Mouse (Mus musculus): Measurements from ENCODE around the gene Gpkow. TPM values are rescaled to one million over a fixed set of nuclear protein-coding genes. Genes with fewer than 3 reads are reported as not detected.
A peak's percentile ranks its signal among the peaks of the same experiment; 100 is the strongest.
"Not testable (repeated sequence)": the region's sequence is repeated elsewhere in the genome, so short reads cannot be mapped to it uniquely, and the experiment has no call there.

Gpkow gene
- total RNA-seq, 2 experiments from 2014 or later = 33.8 to 34.2 TPM

GRCm38 (mm10) chrX:7743470-7743869, 46.5 kb downstream of the Gpkow start:
- no peak for DNase-seq (ENCODE audit: low spot score in 2 of 2)

GRCm38 (mm10) chrX:7744940-7745339, 48.0 kb downstream of the Gpkow start:
- DNase-seq (ENCODE audit: low spot score in 2 of 2) = no peak

- DNase-seq (ENCODE audit: low spot score in 2 of 2) = no peak
Measured at GRCm38 (mm10) chrX:7745429-7745828, 48.5 kb downstream of the Gpkow start.

- peak; percentile 68 to 70 for DNase-seq (ENCODE audit: low spot score in 2 of 2)
Measured at GRCm38 (mm10) chrX:7750432-7751116, 53.6 kb downstream of the Gpkow start, which contains the start of gene Ccdc120. Ccdc120 (minus strand) TSS chrX:7750905.

- DNase-seq (ENCODE audit: low spot score in 2 of 2) = not testable (repeated sequence)
Measured at GRCm38 (mm10) chrX:7753627-7754026, 56.7 kb downstream of the Gpkow start.

Other genes starting within 250 kb of the Gpkow start
- not detected for gene Foxp3, start 123.5 kb upstream of the Gpkow start, total RNA-seq (2021)
- 10 to 100 TPM; 20.3 to 29.1 TPM for gene Ppp1r3f, start 122.8 kb upstream of the Gpkow start, total RNA-seq (2021)
- gene Ccdc22, start 91.6 kb upstream of the Gpkow start, total RNA-seq (2021) = 10 to 100 TPM; 29.0 to 34.2 TPM
- gene Cacna1f, start 90.0 kb upstream of the Gpkow start, total RNA-seq (2021) = under 1 TPM in 1 of 2 experiments, not detected in 1; 0.33 TPM
- gene Syp, start 58.7 kb upstream of the Gpkow start, total RNA-seq (2021) = 1,000 to 10,000 TPM; 1,889 to 1,992 TPM
- gene Prickle3, start 39.9 kb upstream of the Gpkow start, total RNA-seq (2021) = 1 to 10 TPM; 1.9 to 2.5 TPM
- gene Plp2, start 25.7 kb upstream of the Gpkow start, total RNA-seq (2021) = 10 to 100 TPM in 1 of 2 experiments, 1 to 10 TPM in 1; 8.8 to 11.1 TPM
- gene Magix, start 15.9 kb upstream of the Gpkow start, total RNA-seq (2021) = under 1 TPM; 0.19 to 0.44 TPM
- gene Wdr45, start 17.2 kb downstream of the Gpkow start, total RNA-seq (2021) = 10 to 100 TPM; 55.8 to 56.1 TPM
- gene Gm45208, start 25.1 kb downstream of the Gpkow start, total RNA-seq (2021) = 1 to 10 TPM in 1 of 2 experiments, not detected in 1; 1.6 TPM
- gene Praf2, start 31.3 kb downstream of the Gpkow start, total RNA-seq (2021) = 10 to 100 TPM; 96.0 to 98.1 TPM
- 10 to 100 TPM; 26.7 to 29.7 TPM for gene Ccdc120, start 53.8 kb downstream of the Gpkow start, total RNA-seq (2021)
- gene Tfe3, start 65.4 kb downstream of the Gpkow start, total RNA-seq (2021) = 10 to 100 TPM; 34.2 to 35.2 TPM
- 100 to 1,000 TPM in 1 of 2 experiments, 10 to 100 TPM in 1; 99.1 to 103 TPM for gene Gripap1, start 92.6 kb downstream of the Gpkow start, total RNA-seq (2021)
- 1 to 10 TPM; 8.4 to 9.6 TPM for gene Kcnd1, start 125.2 kb downstream of the Gpkow start, total RNA-seq (2021)
- gene Otud5, start 144.2 kb downstream of the Gpkow start, total RNA-seq (2021) = 10 to 100 TPM; 81.4 to 83.2 TPM
- gene Pim2, start 181.1 kb downstream of the Gpkow start, total RNA-seq (2021) = 10 to 100 TPM; 49.5 to 52.9 TPM
- gene Slc35a2, start 186.9 kb downstream of the Gpkow start, total RNA-seq (2021) = 10 to 100 TPM; 34.5 to 38.2 TPM
- 10 to 100 TPM; 91.8 to 98.4 TPM for gene Pqbp1, start 202.1 kb downstream of the Gpkow start, total RNA-seq (2021)
- gene Timm17b, start 202.2 kb downstream of the Gpkow start, total RNA-seq (2021) = 10 to 100 TPM; 22.8 to 27.1 TPM
- not detected for gene Gm10491, start 210.7 kb downstream of the Gpkow start, total RNA-seq (2021)
- not detected for gene Gm10490, start 212.4 kb downstream of the Gpkow start, total RNA-seq (2021)
- 100 to 1,000 TPM; 480 to 519 TPM for gene Pcsk1n, start 222.7 kb downstream of the Gpkow start, total RNA-seq (2021)
- gene Eras, start 231.5 kb downstream of the Gpkow start, total RNA-seq (2021) = not detected